Mouse (Mus musculus) erythroblast, embryonic 14.5 days (primary cell): ENCODE results near the gene Prkag3.

Source experiments
- GATA1 ChIP-seq: IDR thresholded peaks from 2 replicates; pipeline ENCODE4 v1.6.1; 2012; ENCODE audit warnings: low read length, inconsistent platforms, mixed read lengths
- TAL1 ChIP-seq: IDR thresholded peaks from 3 replicates; pipeline ENCODE4 v1.6.1; 2012; ENCODE audit warnings: low read length, inconsistent platforms, mixed read lengths

GRCm38 (mm10) chr1:74774062-74774461, 25.0 kb upstream of the Prkag3 start:
- no peak for TF ChIP-seq GATA1
- TF ChIP-seq TAL1: no peak
